Mouse (Mus musculus): ENCODE results near the gene Dnah12. TPM values are rescaled to one million over a fixed set of nuclear protein-coding genes. Genes with fewer than 3 reads are reported as not detected.
A peak's percentile ranks its signal among the peaks of the same experiment; 100 is the strongest.
"Not testable (repeated sequence)": the region's sequence is repeated elsewhere in the genome, so short reads cannot be mapped to it uniquely, and the experiment has no call there.

Gene Dnah12
- 0.09 TPM in 1 of 2 replicates, not detected in the other for total RNA-seq (2014; fragmentation: Nextera tagmentation)
- 0.04 and 0.10 TPM in 2 replicates for total RNA-seq (2017)

- ATAC-seq (replicated peaks; ENCODE audit: poor library complexity, severe bottlenecking) = no peak
Measured at GRCm38 (mm10) chr14:26692974-26693373, at the start of gene Dnah12. Gene Dnah12, plus strand, starts transcription at chr14:26693274.

GRCm38 (mm10) chr14:26645989-26646650, 47.0 kb upstream of the Dnah12 start:
- peak; percentile 64 for ATAC-seq (replicated peaks; ENCODE audit: poor library complexity, severe bottlenecking)

DNA sequence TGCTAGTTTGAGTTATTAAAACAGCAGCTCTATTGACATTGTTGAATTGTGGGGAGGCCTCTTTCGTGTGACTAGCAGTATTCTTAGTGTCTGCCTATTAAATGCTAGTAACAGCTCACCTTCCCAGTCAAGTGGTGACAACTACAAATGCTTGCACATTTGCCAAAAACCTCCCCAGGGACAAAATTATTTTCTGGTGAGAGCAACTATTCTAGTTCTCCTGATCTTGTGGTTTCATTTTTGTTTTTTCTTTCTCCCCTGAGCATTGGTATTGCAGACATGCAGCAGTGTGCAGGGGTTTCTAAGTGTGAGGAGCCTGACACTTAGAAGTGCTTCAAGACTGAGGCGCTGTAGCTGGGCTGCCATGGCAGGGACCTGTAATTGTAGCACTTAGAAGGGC, 45.3 kb upstream of the Dnah12 start:
- ATAC-seq (replicated peaks; ENCODE audit: poor library complexity, severe bottlenecking) = no peak

DNA sequence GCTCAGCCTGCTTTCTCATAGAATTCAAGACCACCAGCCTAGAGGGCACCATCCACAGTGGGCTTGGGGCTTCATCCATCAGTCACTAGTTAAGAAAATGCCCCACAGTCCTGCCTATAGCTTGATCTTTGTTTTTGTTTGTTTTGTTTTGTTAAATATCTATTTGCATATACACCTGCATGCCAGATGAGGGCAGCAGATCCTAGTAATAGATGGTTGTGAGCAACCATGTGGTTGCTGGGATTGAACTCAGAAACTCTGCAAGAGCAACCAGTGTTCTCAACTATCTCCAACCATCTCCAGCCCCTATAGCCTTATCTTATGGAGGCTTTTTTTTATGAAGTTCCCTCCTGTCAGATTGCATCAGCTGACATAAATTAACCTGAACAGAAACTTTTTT, 41.2 kb upstream of the Dnah12 start:
- peak; percentile 40 for ATAC-seq (replicated peaks; ENCODE audit: poor library complexity, severe bottlenecking)

- no peak for ATAC-seq (replicated peaks; ENCODE audit: poor library complexity, severe bottlenecking)
Measured at GRCm38 (mm10) chr14:26658178-26658577, 34.9 kb upstream of the Dnah12 start.

DNA sequence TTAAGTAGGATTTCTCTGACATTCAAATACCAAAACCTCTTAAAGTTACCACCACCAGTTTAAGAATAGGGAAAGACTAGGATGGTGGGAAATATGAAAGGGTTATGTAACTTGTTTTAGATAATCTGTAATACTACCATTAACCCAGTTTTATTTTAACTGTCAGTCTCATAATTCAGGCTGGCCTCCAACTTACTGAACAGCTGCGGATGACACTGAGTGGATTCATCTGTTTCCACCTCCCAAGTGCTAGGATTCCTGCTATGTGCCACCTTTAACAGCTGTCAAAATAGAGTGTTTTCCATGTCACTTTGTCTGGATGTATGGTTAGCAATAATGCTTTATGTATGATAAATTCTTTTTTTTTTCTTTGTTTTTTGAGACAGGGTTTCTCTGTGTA, 32.8 kb upstream of the Dnah12 start:
- no peak for ATAC-seq (replicated peaks; ENCODE audit: poor library complexity, severe bottlenecking)

DNA sequence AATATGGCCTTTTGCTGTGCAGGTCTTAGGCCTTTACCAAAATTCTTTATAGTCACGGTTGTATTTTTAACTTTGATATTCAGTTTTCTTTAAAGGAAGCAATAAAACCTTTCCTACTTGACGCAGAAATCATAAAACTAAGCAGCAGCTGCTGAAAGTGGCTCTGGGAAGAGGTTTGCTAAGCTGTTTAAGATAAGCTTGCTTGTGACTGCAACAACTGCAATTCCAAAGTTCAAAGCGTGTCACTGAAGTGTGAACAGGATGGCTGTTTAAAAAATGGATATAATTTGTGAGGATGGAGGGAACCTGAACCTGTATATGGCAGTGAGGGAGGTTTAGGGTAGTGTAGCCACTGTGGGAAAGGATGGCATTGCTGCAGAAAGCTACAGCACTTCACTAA, 31.1 kb upstream of the Dnah12 start:
- ATAC-seq (replicated peaks; ENCODE audit: poor library complexity, severe bottlenecking) = 0 out of 2 replicates have a peak, but pooled peaks have one; percentile 19

DNA sequence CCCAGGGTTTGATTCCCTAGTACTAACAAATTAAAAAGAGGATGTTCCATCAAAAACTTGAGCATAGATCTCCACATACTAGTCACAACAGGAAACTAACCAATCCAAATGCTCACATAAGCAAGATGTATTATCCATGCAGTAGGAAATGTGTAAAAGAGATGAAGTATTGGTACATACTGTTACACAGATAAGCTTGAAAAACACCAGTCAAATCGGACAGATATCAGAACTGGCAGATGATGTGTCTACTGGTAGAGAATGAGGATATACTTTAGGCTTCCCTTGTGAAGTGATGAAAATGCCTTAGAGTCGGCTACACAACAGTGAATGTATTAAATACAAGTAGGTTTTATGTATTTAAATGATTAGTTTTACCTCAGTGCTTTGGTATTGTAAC, 30.6 kb upstream of the Dnah12 start:
- no peak for ATAC-seq (replicated peaks; ENCODE audit: poor library complexity, severe bottlenecking)

DNA sequence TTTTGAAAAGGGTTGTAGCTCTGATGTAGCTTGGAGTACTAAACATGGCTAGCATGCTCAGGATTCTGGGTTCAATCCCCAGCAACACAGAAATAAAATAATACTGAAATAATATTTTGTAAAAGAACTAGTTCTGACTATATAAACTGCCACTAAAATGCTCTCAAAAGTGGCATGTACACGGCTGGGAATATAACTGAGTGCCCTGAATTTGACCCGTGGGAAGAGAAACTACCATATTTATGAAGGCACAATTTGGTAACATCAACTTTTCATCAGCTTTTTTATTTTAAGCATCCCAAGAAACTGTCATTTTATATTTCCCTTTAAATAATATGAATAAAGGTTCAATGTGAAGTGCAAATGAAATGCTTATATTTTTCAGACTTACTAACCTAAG, 29.2 kb upstream of the Dnah12 start:
- ATAC-seq (replicated peaks; ENCODE audit: poor library complexity, severe bottlenecking) = no peak

- no peak for ATAC-seq (replicated peaks; ENCODE audit: poor library complexity, severe bottlenecking)
Measured at GRCm38 (mm10) chr14:26667991-26668370, 25.1 kb upstream of the Dnah12 start.

DNA sequence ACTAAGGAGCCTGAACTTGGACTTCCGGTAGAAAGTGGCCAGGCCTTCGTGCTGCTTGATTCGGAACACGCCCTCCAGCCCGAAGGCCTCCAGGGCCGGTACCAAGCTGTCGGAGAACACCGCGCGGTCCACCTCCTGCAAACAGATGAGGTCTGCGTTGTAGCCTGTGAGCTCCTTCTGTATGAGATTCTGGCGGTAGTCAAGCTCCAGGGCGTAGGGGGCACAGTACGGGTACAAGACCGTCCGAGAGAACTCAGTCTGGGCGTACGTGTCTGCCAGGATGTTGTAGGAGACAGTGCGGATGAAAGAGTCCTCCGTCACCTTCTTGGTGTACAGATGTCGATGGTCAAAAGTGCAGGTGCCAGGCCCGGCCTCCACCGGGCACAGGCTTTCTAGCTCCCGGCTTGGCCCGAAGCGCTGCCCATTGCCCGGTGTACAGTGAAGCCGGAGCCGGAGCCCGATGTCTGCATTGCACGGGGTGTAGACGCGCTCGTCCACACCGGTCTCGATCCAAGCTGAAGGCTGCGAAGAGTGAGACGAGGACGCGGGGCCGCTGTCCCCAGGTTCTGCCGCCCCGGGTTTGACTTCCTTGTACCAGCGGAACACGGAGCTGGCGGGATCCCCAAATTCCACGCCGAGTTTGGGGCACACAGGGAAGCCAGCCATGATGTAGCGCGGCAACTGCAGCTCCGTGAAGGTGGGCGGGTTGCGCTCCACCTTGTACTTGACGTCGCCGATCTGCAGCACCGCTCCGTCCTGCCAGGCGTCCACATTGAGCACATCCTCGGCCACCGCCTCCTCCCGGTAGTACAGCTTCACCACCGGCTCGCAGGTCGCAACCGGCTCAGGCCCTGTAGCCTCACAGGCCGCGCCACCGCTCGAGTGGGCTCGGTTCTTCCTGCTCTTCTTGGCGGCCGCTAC, 24.4 kb upstream of the Dnah12 start:
- ATAC-seq (replicated peaks; ENCODE audit: poor library complexity, severe bottlenecking) = peak; percentile 41

GRCm38 (mm10) chr14:26669292-26670073, 23.6 kb upstream of the Dnah12 start, which contains the start of gene Pde12:
Gene Pde12, minus strand, starts transcription at chr14:26669883.
- peak; percentile 79 for ATAC-seq (replicated peaks; ENCODE audit: poor library complexity, severe bottlenecking)

GRCm38 (mm10) chr14:26670964-26671363, 22.1 kb upstream of the Dnah12 start:
- no peak for ATAC-seq (replicated peaks; ENCODE audit: poor library complexity, severe bottlenecking)

DNA sequence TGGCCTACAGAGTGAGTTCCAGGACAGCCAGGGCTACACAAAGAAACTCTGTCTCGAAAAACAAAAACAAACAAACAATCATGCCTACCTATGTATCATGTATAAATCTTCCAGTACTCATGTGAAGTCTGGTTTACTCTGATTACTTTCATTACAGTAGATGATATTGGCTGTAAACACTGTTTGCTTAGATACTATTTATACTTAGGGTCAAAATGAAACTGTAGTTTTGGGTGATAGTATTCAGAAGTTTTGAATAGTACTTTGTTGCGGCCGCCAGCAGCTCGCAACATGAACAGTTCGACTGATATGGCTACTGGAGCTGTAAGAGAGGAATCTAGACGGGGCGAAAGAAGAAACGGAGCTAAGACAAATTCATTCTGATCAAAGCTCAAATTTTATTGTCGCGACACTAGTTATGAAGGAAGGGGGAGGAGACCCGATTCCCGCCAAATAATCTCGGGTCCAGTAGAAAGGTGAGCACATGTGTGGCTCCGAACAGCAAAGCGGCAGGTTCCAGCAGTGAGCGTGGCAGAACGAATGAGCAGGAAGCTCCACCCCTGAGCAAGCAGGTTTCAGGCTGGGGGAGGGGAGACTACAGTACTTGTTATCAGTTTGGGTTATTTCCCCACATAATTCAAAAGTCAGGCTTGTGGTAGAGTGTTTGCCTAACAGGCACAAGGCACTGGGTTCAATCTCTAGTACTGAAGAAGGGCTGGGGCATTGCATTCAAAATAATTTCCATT, 21.0 kb upstream of the Dnah12 start:
- ATAC-seq (replicated peaks; ENCODE audit: poor library complexity, severe bottlenecking) = not testable (repeated sequence)

- not testable (repeated sequence) for ATAC-seq (replicated peaks; ENCODE audit: poor library complexity, severe bottlenecking)
Measured at GRCm38 (mm10) chr14:26674476-26675169, 18.5 kb upstream of the Dnah12 start.

DNA sequence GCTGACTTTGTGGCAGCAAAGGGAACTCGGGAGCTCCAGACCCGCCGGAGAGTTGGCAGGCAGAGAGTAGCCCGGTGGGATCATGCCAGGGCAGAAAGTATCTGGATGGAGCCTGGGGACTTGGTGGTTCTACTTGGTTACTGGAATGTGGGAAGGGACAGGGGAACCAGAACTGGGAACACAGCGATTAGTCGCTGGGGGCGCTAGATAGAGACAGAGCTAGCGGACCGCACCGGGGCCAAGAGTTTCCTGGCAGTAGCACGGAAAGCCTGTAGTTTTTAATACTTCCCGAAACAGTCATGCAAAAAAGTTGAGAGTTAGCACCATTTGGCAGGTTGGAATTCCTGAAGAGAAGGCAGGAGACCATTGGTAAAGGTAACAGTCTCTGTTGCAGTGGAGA, 17.7 kb upstream of the Dnah12 start:
- peak; percentile 60 for ATAC-seq (replicated peaks; ENCODE audit: poor library complexity, severe bottlenecking)

DNA sequence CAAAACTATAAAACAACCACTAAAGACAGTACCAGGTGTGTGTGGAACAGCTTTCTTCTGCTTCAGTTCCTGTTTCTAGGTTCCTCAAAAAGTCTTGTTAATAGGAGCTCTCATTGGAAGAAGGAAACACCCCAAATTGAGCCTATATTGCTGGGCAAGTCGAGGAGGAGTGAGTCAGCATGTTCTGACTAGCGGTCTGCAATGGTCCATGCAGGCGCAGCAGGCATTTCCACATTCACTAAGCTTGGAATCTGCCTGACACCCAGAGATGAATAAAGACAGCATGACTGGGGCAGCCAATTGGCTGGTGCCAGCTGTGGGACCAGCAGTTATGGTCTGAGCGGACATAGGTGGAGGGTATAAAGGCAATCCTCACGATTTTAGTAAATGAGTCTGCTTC, 17.3 kb upstream of the Dnah12 start:
- ATAC-seq (replicated peaks; ENCODE audit: poor library complexity, severe bottlenecking) = peak; percentile 96

- ATAC-seq (replicated peaks; ENCODE audit: poor library complexity, severe bottlenecking) = no peak
Measured at GRCm38 (mm10) chr14:26690727-26691126, 2.3 kb upstream of the Dnah12 start.

- no peak for ATAC-seq (replicated peaks; ENCODE audit: poor library complexity, severe bottlenecking)
Measured at GRCm38 (mm10) chr14:26691363-26691762, 1.7 kb upstream of the Dnah12 start.

All from granulocyte monocyte progenitor cell, adult 5-6 weeks (primary cell).